Mouse (Mus musculus) hindbrain, embryonic 12.5 days (tissue): ENCODE results near the gene Gm17654. TPM values are rescaled to one million over a fixed set of nuclear protein-coding genes. Genes with fewer than 3 reads are reported as not detected.
"Not testable (repeated sequence)": the region's sequence is repeated elsewhere in the genome, so short reads cannot be mapped to it uniquely, and the experiment has no call there.

Experiments
- ATAC-seq: fragments of 200-750 bp; cut with Nextera tagmentation; 2 replicates; pipeline ENCODE4 v1.8.0; 2017; ENCODE audit warnings: moderate TSS enrichment; ENCODE audit not compliant: low FRiP score
- H3K27ac ChIP-seq: fragments of 300-500 bp; sonication (generic); 2 replicates; pipeline ENCODE4 v1.5.1; 2016; ENCODE audit warnings: mild to moderate bottlenecking
- H3K27me3 ChIP-seq: fragments of 300-500 bp; sonication (generic); 2 replicates; pipeline ENCODE4 v1.6.1; 2016; ENCODE audit warnings: mild to moderate bottlenecking
- H3K36me3 ChIP-seq: fragments of 300-500 bp; sonication (generic); 2 replicates; pipeline ENCODE4 v1.6.1; 2016; ENCODE audit warnings: mild to moderate bottlenecking
- H3K4me1 ChIP-seq: fragments of 300-500 bp; sonication (generic); 2 replicates; pipeline ENCODE4 v1.6.1; 2016
- H3K4me2 ChIP-seq: fragments of 300-500 bp; sonication (generic); replicated peaks from 2 replicates; pipeline ENCODE4 v1.6.1; 2016; ENCODE audit warnings: mild to moderate bottlenecking
- H3K4me3 ChIP-seq: fragments of 300-500 bp; sonication (generic); 2 replicates; pipeline ENCODE4 v1.5.1; 2016; ENCODE audit warnings: mild to moderate bottlenecking
- H3K9ac ChIP-seq: fragments of 300-500 bp; sonication (generic); 2 replicates; pipeline ENCODE4 v1.6.1; 2016; ENCODE audit warnings: mild to moderate bottlenecking, moderate library complexity
- H3K9me3 ChIP-seq: fragments of 300-500 bp; sonication (generic); replicated peaks from 2 replicates; pipeline ENCODE4 v1.6.1; 2016; ENCODE audit warnings: mild to moderate bottlenecking
- WGBS: fragments of 180-500 bp; shearing (Covaris S2); methylation state at CpG from one replicate; pipeline ENCODE4 v1.1.7; 2016; 5-methylcytosine and 5-hydroxymethylcytosine counted together
- polyA plus RNA-seq: library from polyadenylated mRNA; unstranded; fragments of >200 nt; fragmentation: Nextera tagmentation; extraction: Ambion mirVana; gene quantifications from 2 replicates; pipeline ENCODE4 v1.2.1, GENCODE M21; 2016

Gm17654 gene
- polyA plus RNA-seq, result not detected in 2 replicates

- H3K36me3 ChIP-seq, ATAC-seq, H3K4me3 ChIP-seq, H3K4me2 ChIP-seq, H3K27me3 ChIP-seq, H3K4me1 ChIP-seq, H3K9ac ChIP-seq, H3K27ac ChIP-seq, H3K9me3 ChIP-seq: not testable (repeated sequence)
- 91% methylated on average over 1 of the region's 2 CpGs for WGBS
These were observed at the start of gene Gm17654 for GRCm38 (mm10) chr14:43579046-43579445. Gene Gm17654, minus strand, starts transcription at chr14:43579146.

GRCm38 (mm10) chr14:43607913-43608312 lies 29.0 kb upstream of the Gm17654 start, which contains the start of gene Gm10375:
Gene Gm10375, minus strand, starts transcription at chr14:43608013.
- H3K4me1 ChIP-seq, H3K9me3 ChIP-seq, H3K36me3 ChIP-seq, H3K27ac ChIP-seq, H3K9ac ChIP-seq, H3K4me3 ChIP-seq, H3K27me3 ChIP-seq, H3K4me2 ChIP-seq, ATAC-seq: not testable (repeated sequence)

- not testable (repeated sequence) for H3K4me1 ChIP-seq, H3K9me3 ChIP-seq, H3K27me3 ChIP-seq, ATAC-seq, H3K4me2 ChIP-seq, H3K27ac ChIP-seq, H3K9ac ChIP-seq, H3K36me3 ChIP-seq, H3K4me3 ChIP-seq
- 79% methylated on average over 4 of the region's 4 CpGs for WGBS
These were observed 977 bp downstream of the Gm17654 start for GRCm38 (mm10) chr14:43577969-43578368.

- H3K4me3 ChIP-seq, H3K4me1 ChIP-seq, H3K27ac ChIP-seq, H3K9ac ChIP-seq, H3K27me3 ChIP-seq, H3K9me3 ChIP-seq, ATAC-seq, H3K36me3 ChIP-seq, H3K4me2 ChIP-seq: not testable (repeated sequence)
- 80% methylated on average over 2 of the region's 2 CpGs for WGBS
These were observed 26.7 kb downstream of the Gm17654 start for GRCm38 (mm10) chr14:43552271-43552670.

- H3K27ac ChIP-seq, H3K27me3 ChIP-seq, H3K9me3 ChIP-seq, H3K9ac ChIP-seq, ATAC-seq, H3K4me1 ChIP-seq, H3K36me3 ChIP-seq, H3K4me2 ChIP-seq, H3K4me3 ChIP-seq: not testable (repeated sequence)
These were observed 32.7 kb downstream of the Gm17654 start for GRCm38 (mm10) chr14:43546281-43546680.

GRCm38 (mm10) chr14:43543276-43543675 lies 35.7 kb downstream of the Gm17654 start, which contains the start of gene Gm5799:
Gene Gm5799, plus strand, starts transcription at chr14:43543576.
- not testable (repeated sequence) for H3K9ac ChIP-seq, H3K4me3 ChIP-seq, H3K4me1 ChIP-seq, ATAC-seq, H3K36me3 ChIP-seq, H3K27me3 ChIP-seq, H3K4me2 ChIP-seq, H3K27ac ChIP-seq, H3K9me3 ChIP-seq
- WGBS, result 79% methylated on average over 1 of the region's 2 CpGs

GRCm38 (mm10) chr14:43538144-43538543 lies 40.8 kb downstream of the Gm17654 start:
- H3K36me3 ChIP-seq, H3K27ac ChIP-seq, H3K4me3 ChIP-seq, H3K4me2 ChIP-seq, H3K4me1 ChIP-seq, H3K9ac ChIP-seq, H3K27me3 ChIP-seq, ATAC-seq, H3K9me3 ChIP-seq: not testable (repeated sequence)
- WGBS, result 79% methylated on average over 2 of the region's 2 CpGs

- not testable (repeated sequence) for H3K4me3 ChIP-seq, H3K4me2 ChIP-seq, ATAC-seq, H3K9me3 ChIP-seq, H3K27me3 ChIP-seq, H3K27ac ChIP-seq, H3K9ac ChIP-seq, H3K36me3 ChIP-seq, H3K4me1 ChIP-seq
- 43% methylated on average over 5 of the region's 6 CpGs for WGBS
These were observed 46.6 kb downstream of the Gm17654 start for GRCm38 (mm10) chr14:43532387-43532786.

GRCm38 (mm10) chr14:43532011-43532383 lies 46.9 kb downstream of the Gm17654 start:
- not testable (repeated sequence) for H3K4me1 ChIP-seq, H3K9ac ChIP-seq, H3K36me3 ChIP-seq, H3K4me2 ChIP-seq, H3K4me3 ChIP-seq, H3K27me3 ChIP-seq, ATAC-seq, H3K27ac ChIP-seq, H3K9me3 ChIP-seq
- WGBS, result no CpG with 5 or more reads among the region's 6 CpGs

- not testable (repeated sequence) for H3K4me2 ChIP-seq, ATAC-seq, H3K27me3 ChIP-seq, H3K9ac ChIP-seq, H3K27ac ChIP-seq, H3K36me3 ChIP-seq, H3K9me3 ChIP-seq, H3K4me3 ChIP-seq, H3K4me1 ChIP-seq
- WGBS, result 29% methylated on average over 14 of the region's 15 CpGs
These were observed 47.6 kb downstream of the Gm17654 start for GRCm38 (mm10) chr14:43531052-43532010.

Other genes with a start within 250 kb of the Gm17654 start
- not detected in 2 replicates for gene 1700001F09Rik, start 231.3 kb downstream of the Gm17654 start, polyA plus RNA-seq
- not detected in 2 replicates for gene Gm8138, start 162.8 kb downstream of the Gm17654 start, polyA plus RNA-seq
- not detected in 2 replicates for gene Gm5799, start 35.6 kb downstream of the Gm17654 start, polyA plus RNA-seq
- gene Gm10375, start 28.9 kb upstream of the Gm17654 start, polyA plus RNA-seq, result not detected in 2 replicates
- not detected in 2 replicates for gene Gm8165, start 98.1 kb upstream of the Gm17654 start, polyA plus RNA-seq
- gene Gm7324, start 118.7 kb upstream of the Gm17654 start, polyA plus RNA-seq, result 1.2 and 1.7 TPM in 2 replicates
- not detected in 2 replicates for gene Gm16506, start 148.3 kb upstream of the Gm17654 start, polyA plus RNA-seq
- gene Gm6526, start 168.7 kb upstream of the Gm17654 start, polyA plus RNA-seq, result not detected in 2 replicates
- gene Gm8180, start 205.6 kb upstream of the Gm17654 start, polyA plus RNA-seq, result not detected in 2 replicates